Mouse (Mus musculus): ENCODE measurements at regions not wholly inside any gene's neighbourhood (a gene's known extent, or its start where the extent isn't known, plus 50 kb on each side); places are given as distances from the start of the nearest gene placed in this dataset.

DNA sequence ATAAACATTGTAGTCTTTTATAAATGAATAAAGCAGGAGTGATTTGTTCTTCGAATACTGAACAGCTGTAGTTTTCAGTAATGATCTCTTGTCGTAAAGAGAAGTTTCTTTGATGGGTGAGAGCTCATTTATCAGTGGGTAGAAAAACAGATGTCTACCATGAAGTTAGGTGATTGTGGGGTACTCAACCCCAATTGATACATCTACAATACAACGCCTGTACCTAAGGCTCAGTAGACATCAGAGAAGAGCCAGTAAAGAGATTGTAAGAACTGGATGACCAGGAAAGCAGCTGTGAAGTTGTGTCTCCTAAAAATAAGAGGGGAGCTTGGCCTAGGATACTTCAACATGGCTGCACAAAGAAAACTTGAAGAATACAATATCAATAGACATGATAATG lies 143.1 kb upstream of the Ednrb start:
- TF ChIP-seq GATA4 (IDR thresholded peaks at IDR 0.05; ENCODE audit: insufficient replicate concordance, low read length) = no peak

DNA sequence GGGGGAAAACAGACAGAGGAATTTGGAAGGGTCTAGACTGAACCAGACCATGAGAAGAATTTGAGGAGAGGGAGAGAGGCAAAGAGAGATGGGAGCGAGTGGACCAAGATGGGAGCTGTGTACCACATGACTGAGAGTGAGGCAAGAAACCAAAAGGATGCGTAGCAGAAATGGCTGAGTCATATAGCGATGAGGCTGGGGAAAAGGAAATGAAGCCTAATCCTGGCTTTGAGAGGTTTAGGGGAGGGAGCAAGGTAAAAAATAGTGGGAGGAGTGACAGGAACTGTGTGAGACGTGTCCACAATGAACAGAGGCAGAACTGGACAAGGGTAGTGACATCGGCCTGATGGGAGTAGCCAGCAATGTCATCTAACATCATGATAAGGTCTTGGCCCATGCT lies 140.1 kb upstream of the Ednrb start:
- no peak for TF ChIP-seq GATA4 (IDR thresholded peaks at IDR 0.05; ENCODE audit: insufficient replicate concordance, low read length)

DNA sequence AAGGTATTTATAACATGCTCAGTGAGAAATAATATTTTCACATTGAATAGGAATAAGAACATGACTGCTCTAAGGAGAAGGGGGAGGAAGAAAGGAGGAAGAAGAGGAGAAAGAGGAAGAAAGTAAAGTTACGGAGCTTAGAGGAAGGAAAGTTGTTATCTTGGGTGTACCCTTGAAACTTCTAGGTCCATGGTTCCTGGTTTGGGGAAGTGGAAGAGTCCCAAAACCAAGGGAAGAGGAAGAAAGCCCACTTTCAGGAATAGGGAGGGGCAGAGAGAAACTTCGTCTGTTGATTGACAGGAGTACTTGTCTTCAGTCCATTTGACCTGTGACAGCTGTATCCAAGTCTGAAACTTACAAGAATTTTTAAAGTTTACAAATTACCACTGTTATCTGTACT lies 134.6 kb upstream of the Ednrb start:
- TF ChIP-seq GATA4 (IDR thresholded peaks at IDR 0.05; ENCODE audit: insufficient replicate concordance, low read length) = no peak

DNA sequence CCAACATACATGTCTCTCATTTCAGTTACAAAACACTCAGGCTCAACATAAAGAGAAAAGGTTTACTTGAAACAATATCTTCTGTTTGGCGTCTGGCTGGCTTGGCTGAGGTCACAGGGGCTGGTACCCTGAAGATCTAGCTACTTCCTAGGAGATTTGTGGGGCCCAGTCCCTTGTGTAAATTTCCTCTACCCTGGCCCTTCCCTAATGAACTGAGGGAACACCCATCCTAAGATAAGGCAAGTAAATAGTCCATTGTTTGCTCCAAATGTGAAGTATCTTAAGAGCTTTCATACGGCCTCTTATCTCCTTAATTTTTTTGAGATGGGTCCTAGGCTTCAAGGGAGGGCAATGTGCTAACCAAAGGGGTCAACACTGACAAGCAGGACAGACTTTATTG lies 133.6 kb upstream of the Ednrb start:
- TF ChIP-seq GATA4 (IDR thresholded peaks at IDR 0.05; ENCODE audit: insufficient replicate concordance, low read length) = peak; percentile 12; the same call in 1 of the 2 replicates

DNA sequence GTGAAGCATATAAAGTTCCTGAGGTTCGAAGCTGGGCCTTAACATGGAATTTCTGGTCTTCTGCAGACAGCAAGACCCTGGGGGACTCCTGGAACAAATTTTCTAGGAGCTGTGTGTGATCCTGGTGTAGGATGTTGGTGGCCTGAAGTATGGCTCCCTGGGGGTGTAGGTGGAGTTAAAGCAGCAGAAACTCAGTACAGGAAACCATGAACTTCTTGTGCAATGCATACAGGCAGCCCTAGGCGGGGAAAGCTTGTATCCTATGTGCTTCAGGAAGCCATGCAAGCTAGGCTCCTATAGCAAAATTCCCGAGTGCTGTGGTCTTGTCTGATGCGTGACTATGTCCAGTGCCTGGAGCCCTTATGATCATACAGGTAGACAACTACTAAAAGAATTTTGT lies 129.8 kb upstream of the Ednrb start:
- no peak for TF ChIP-seq GATA4 (IDR thresholded peaks at IDR 0.05; ENCODE audit: insufficient replicate concordance, low read length)

DNA sequence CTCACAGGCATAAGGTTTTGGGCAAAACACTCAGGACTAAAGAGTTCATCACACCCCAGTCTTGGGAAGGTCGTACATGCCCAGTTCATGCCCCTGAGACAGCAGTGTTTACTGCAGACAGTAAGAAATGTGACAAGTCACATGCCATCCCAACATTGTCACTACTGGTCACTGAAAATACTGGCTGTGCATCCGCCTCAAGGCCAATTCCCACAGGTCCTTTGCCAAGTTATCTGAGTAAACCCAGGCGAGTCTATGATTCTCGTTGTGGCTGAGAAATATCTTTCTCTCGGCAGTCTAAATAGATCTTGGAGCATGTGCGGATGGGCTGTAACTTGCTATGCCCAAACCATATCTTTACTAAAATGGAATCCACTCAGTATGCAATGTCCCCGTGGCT lies 128.9 kb upstream of the Ednrb start:
- TF ChIP-seq GATA4 (IDR thresholded peaks at IDR 0.05; ENCODE audit: insufficient replicate concordance, low read length) = no peak

DNA sequence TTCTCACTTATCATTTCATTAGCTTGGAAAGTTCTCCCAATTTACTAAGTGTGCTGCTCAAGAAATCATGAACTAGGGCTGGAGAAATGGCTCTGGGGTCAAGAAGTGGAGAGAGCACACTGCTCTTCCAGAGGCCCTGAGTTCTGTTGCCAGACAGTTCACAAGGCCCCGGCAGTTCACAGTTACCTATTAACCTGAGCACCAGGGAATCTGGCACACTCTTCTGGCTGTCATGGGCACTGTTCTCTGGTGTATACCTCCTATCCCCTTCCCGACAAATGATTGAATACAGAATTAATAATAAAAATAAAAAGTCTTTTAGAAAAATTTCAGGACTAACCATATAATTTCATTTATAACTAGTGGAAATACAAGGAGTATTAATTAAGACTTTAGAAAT lies 125.1 kb upstream of the Ednrb start:
- TF ChIP-seq GATA4 (IDR thresholded peaks at IDR 0.05; ENCODE audit: insufficient replicate concordance, low read length) = no peak

DNA sequence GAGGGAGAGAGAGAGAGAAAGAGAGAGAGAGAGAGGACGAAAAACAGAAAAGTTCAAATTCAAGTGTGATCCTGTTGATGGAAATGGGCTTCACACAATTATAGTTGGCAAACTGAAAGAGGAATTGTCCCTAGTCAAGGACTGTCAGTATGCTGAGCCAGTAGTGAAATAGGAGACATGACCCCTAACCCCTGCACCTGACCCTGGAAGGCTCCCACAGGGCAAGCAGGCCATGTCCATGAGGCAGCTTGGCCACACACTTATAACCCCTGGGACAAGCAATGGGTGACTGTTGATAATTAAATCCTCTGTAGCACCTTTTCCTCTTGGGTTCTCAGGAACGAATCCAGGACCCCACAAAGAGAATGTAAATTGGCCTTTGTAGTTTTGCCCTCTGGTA lies 122.1 kb upstream of the Ednrb start:
- TF ChIP-seq GATA4 (IDR thresholded peaks at IDR 0.05; ENCODE audit: insufficient replicate concordance, low read length) = no peak

DNA sequence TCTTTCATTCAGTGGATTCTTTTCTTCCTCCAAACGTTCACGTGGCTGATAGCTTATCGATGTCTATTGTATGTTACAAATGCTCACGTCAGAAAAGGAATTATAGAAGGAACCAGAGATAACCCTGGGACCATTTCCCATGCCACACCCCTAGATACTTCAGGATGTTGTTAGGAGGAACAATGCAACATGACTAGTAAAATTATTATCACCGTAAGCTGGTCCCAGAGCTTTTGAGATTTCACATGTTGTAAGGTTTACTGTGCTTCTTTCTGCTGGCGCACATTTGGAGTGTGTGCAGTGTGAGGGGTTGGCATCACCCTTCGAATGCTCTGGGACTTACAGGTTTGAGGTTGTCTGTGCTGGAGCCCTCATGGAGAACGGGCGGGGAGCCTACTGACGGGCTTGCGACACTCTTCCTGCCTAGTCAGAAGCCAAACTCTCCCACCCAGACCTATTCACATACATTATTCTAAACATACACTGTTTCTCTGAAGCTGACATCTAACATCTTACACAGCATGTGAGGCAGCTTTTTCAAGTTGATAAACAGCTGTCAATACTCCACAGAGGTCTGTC lies 118.2 kb upstream of the Ednrb start:
- TF ChIP-seq GATA4 (IDR thresholded peaks at IDR 0.05; ENCODE audit: insufficient replicate concordance, low read length) = peak; percentile 41; the same call in 1 of the 2 replicates

DNA sequence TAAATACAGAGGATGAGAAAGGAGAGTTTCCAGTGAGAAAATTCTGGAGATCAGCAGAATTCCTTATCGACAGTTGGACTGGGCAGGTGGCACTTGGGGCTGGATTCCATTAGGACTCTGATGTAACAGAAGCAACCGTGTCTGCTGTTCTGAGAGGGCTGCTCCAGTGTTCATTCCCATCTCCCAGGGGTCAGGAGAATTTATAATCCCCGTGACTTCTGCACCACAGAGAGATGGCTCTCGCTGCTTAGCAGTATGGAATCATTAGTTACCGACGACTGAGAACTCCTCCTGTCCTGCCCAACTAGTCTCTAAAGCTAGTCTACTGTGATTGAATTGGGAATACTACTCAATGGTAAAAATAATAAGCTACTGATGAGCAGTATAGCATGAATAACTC lies 107.7 kb upstream of the Ednrb start:
- TF ChIP-seq GATA4 (IDR thresholded peaks at IDR 0.05; ENCODE audit: insufficient replicate concordance, low read length) = no peak

DNA sequence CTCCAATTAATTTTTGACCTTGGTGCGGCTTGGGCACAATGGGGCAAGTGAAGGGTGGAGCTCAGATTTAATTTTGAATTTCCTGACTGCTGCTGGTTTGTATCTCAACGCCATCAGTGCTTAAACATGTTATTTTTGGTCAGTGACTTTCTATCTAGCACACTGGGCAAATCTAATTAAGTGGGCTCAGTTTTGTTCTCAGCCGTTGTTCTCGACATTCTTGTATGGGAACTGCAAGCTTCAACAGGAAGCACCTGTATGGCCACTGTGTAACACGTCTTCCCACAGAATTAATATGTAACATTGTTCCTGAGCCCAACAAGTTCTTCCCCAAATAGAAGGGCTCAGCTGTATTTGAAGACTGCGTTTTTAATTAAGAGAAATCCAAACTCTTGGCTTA lies 105.7 kb upstream of the Ednrb start:
- TF ChIP-seq GATA4 (IDR thresholded peaks at IDR 0.05; ENCODE audit: insufficient replicate concordance, low read length) = no peak

DNA sequence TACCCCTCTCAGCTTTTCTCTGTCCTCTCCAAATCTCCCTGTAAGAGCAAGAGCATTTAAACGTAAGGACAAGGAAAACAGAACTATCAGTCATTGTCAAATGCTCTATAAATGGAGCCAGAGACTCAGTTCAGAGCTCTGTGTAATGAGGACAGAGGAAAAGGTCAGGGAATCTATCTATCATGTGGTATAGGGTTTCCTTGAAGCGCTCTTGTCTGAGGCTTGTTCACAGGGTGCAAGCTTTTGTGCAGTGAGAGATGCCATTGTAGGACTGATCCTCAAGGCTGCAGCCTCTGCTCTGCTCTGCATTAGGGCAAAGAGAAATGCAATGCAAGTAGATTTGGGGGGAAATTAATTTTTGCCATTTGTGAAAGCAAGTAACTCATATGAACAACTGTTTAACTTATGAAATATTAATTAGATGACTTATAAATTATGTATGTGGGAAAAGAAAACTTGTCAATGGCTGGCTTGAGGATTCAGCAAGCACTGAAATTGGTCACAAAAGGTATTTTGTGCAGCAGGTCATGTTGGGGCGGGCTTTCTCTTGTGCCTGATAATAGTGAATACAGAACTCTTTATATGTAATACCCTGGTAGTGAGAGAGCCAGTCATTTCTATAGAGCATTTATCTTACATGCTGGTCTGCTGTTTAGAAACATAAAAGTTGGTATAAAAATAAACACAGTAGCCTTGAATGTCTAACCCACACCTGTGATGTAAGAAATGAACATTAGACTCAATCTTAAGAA lies 104.0 kb upstream of the Ednrb start:
- no peak for TF ChIP-seq GATA4 (IDR thresholded peaks at IDR 0.05; ENCODE audit: insufficient replicate concordance, low read length)

DNA sequence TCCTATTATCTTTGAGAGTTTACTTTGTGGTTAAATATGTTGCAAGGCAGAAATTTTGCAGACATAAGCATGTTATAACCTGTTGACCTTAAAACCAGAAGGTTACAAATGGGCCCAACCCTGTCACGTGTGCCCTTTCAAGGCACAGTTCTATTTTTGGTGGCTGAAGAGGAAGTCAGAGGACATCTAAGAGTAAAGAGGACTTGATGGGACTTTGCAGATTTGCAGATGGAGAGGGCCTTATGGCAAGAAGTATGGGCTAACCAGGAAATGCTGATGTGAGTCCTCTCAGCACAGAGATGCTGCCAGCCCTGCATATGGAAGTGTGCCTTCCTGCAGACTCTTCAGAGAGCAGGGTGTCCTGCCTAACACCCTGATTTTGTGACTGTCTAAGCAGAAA lies 101.6 kb upstream of the Ednrb start:
- no peak for TF ChIP-seq GATA4 (IDR thresholded peaks at IDR 0.05; ENCODE audit: insufficient replicate concordance, low read length)

DNA sequence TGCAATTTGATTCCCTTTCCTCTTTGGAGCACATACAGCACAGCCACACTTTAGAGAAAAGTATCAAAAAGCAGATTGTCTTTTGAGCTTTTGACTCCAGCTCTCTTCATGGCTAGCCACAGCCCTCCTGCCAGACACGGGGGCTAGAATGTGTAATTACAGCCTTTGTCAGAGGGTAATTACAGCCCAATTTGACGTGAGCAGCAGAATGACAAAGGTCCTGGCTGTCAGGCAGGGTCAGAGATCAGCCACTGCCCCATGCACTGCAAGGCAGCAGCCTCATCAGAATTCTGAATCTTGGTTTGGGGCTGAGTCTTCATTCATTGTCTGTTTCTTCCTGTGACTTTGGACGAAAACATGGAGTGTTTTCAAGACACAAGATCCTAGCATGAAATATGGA lies 95.7 kb upstream of the Ednrb start:
- TF ChIP-seq GATA4 (IDR thresholded peaks at IDR 0.05; ENCODE audit: insufficient replicate concordance, low read length) = no peak

DNA sequence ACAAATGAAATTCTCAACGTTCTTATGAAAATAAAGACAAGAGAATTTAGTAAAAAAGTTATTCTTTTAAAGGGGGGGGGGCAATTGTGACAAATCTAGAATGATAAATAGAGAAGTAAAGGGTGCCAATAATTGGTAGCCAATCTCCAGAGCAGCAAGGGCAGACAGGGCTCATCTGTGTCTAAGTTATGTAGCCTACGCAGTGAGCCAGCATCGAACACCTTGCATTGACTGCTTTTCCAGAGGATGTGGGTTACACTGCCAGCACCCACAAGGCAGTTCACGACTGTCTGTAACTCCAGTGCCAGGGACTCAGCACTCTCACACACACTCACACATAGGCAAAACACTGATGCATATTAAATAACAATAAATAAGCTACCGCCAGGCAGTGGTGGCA lies 94.7 kb upstream of the Ednrb start:
- TF ChIP-seq GATA4 (IDR thresholded peaks at IDR 0.05; ENCODE audit: insufficient replicate concordance, low read length) = no peak

DNA sequence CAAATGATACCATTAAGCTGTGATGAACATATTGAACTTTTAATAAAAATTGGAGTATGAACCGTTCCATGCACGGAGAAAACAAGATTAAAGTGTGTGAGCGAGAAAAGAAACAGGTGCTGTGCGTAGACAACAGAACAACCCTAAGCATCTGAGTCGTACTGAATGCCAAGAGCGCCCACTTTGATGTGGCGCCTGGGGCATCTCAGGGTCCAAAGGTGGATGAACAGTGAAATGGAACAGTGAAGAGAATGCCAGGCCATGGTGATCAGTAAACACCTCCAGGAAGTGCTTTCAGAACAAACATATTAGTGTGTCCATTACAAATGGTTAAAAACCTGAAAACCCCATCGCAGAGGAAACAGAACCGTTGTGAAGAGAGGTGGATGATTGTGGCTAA lies 94.0 kb upstream of the Ednrb start:
- no peak for TF ChIP-seq GATA4 (IDR thresholded peaks at IDR 0.05; ENCODE audit: insufficient replicate concordance, low read length)

DNA sequence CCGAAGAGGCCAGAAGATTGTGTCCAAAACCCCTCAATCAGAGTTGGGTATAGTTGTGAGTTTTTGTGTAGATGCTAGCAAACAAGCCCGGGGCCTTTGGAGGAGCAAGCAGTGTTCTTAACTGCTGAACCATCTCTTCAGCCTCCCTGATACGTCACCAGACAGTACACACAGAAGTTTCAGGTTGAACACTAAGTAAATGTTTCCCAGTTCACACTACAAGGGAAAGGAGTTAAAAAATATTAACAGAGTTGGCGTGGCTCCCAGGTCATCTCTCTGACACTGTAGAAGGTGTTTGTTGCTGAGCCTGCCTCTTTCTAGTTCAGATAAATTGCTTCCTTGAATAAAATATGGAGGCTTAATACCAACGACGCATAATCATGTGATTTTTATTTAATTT lies 93.5 kb upstream of the Ednrb start:
- no peak for TF ChIP-seq GATA4 (IDR thresholded peaks at IDR 0.05; ENCODE audit: insufficient replicate concordance, low read length)
